Mouse (Mus musculus) neural tube, embryonic 10.5 days (tissue): ENCODE data around the gene Emc8.

Source experiments
- DNase-seq: peaks from one replicate; pipeline ENCODE4 v3.0.0-alpha.2; 2017; ENCODE audit warnings: low spot score; ENCODE audit errors: extremely low spot score

The Emc8 gene

DNA sequence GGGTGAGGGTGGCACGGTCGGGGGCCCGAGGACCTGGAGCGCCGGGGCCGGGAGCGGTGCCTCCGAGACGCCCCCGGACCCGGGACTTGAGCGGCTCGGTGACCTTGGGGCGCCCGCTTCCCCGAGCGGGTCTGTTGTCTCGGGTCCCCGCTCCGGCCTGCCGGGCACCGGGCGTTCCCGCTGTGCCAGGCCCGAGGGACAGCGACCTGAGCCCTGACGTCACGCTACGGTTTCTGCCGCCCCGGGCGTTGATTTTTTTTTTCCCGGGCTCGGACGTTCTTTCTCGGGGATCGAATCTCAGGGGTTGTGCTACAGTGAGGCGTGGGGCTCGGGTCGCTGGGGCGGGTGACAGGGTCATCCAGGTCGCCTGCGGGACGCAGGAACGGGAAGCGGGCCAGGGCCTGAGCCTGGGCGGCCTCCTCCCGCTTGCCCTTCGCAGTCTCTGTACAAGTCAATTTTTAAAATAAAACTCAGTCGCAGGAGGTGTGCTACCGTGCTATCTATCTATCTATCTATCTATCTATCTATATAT lies at the start of gene Emc8:
TSS of gene Emc8 (minus strand) at position 200 of the 532 bp plus-strand sequence.
- DNase-seq, result no peak

DNA sequence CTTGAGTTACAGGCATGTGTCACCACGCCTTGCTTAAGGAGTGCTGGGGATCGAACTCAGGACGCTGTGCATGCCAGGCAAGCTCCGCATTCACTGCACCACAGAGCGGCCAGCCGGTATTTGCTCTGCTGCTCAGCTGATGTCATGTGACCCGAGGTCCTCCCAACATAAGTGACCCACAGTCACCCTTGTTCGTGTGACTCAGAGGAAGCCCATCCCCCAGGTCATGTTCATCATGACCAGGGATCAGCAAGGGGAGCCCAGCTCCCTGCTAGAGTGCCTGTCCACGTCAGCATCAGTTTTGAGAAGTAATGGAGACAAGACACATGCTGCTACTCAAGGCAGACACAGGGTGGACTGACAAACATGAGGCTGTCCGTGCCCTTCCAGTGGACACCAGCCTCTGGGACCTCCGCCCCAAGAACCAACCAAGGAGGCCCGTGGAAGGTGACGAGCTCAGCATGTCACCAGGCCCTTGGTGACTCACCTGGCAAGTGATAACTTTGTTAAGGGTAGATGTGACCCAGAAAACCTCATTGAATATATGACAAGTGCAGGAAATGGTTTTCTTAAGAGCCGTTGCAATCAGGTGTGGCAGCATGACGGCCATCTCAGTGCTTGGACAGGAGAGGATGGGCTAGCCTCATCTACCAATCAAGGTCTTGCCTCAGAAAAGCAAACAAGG lies 47.8 kb upstream of the Emc8 start:
- DNase-seq, result no peak

DNA sequence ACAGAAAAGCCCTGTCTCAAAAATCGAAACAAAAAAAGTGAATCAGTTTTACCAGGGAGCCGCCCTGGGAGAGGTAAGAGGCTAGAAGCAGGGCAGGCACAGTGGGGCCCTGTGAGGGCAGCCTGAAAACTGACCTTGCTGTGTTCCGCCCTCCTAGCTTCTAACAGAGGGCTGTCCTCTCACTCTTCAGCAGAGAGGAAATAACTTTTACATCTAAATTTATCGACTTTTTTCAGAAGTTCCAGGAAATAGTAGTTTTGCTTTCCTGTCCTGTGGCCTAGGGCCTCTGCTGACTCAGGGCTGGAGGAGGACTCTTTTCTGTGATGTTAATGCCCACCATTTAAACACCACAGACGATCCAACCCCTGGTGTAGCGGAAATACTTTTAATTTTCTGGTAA lies 46.8 kb upstream of the Emc8 start:
- DNase-seq, result no peak

GRCm38 (mm10) chr8:120709176-120709575 lies 40.8 kb upstream of the Emc8 start:
- no peak for DNase-seq

DNA sequence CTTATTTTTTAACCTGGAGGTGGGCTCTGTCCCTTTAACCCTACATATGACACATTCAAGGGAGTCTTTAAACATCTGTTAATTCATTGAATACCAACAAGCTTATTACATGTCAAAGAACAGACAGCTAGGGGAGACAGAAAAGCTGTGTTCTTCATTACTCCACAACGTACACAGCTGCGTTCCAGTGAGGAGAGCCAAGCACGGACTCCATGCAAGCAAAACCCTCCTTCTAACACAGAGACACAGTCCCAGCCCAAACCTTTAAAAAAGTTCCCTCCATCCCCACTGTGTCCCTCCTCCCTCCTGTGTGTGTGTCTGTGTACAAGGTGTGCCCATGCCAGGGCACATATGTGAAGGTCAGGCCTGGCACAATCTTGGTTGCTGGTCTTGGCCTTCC lies 37.8 kb upstream of the Emc8 start:
- DNase-seq, result no peak

DNA sequence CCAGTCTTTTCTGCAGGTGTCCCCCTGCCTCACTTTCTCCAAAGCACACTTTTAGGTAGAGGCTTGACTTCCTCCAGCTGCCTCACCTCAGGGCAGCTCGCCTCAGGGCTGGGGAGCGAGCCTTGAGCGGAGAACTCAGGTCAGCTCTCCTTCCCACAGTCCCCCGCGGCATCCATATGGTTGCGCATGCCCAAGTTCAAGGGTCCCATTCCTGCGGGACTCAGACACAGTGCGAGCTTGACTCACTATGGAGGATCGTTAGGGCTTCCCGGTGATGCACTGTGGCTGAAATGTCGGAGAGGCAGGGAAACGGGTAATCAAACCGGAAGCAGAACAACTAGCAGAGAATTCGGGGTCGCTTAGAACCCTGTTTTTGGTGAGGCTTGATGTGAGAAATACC lies 36.8 kb upstream of the Emc8 start:
- DNase-seq, result no peak

DNA sequence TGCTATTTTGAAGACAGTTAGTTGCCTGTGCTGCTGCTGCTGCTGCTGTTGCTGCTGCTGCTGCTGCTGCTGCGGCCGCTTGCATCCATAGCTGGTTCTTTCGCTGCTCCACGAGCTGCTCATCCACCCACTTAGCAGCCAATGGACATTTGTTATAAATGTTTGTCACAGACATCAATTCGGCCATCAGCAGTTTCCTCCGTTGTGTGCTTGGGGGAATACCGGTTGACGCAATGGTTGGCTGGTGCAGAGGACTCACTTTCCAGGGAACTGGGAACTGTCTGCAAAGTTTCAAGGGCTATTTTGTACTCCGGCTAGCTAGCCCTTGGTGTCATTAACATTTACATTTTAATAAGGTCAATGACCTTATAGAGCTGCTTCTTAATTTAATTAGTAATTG lies 35.8 kb upstream of the Emc8 start:
- no peak for DNase-seq

DNA sequence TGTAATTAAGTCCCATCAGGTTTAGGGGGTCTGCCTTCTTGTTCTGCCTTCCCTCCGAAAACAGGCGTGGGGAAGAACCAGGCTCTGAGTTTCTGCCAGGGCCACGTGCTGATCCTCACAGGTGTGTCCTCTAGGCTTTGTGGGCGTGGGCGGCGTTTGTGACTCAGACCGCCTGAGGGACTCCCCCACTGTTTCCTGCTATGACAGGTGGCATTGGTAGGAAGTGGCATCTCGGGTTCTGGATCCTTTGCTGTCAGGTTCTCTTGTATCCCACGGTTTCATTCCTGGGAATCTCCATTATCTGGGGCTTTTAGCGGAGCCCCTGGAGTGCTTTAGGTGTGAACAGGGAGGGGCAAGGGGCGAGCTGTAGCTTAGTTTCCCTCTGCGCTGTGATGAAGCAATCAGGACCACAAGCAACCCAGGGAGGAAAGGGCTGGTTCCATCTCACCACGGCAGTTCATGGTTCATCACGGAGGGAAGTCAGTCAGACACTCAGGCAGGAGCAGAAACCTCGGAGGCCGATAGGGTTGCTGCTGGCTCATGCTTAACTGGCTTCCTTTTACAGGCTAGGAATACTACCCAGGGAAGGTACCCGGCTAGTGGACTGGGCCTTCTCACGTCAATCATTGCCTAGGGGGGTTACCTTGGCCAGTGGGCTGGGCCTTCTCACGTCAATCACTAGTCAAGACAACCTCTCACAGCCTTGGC lies 33.5 kb upstream of the Emc8 start:
- DNase-seq, result no peak

- no peak for DNase-seq
These were observed 31.7 kb upstream of the Emc8 start for GRCm38 (mm10) chr8:120700053-120700452.

DNA sequence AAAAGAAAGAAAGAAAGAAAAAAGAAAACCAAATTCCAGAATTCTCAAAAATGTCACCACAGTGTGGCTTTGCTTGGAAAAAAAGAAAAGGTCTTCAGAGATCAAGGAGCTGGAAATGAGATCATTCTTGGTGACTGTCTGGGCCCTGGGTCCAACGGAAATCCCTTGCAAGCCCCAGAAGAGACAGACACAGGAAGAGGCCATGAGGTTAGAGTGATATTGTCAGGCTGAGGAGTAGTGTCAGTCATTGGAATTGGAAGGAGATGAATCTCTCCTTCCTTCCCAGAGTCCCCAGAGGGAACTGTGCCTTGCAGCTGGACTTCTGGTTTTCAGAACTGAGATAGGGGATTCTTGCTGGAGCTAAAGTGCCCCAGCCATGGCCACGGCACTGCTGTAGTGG lies 31.2 kb upstream of the Emc8 start:
- no peak for DNase-seq

- no peak for DNase-seq
These were observed 30.7 kb upstream of the Emc8 start for GRCm38 (mm10) chr8:120699079-120699478.

GRCm38 (mm10) chr8:120698426-120698825 lies 30.1 kb upstream of the Emc8 start:
- no peak for DNase-seq

- DNase-seq, result no peak
These were observed 29.6 kb upstream of the Emc8 start for GRCm38 (mm10) chr8:120697979-120698272.

DNA sequence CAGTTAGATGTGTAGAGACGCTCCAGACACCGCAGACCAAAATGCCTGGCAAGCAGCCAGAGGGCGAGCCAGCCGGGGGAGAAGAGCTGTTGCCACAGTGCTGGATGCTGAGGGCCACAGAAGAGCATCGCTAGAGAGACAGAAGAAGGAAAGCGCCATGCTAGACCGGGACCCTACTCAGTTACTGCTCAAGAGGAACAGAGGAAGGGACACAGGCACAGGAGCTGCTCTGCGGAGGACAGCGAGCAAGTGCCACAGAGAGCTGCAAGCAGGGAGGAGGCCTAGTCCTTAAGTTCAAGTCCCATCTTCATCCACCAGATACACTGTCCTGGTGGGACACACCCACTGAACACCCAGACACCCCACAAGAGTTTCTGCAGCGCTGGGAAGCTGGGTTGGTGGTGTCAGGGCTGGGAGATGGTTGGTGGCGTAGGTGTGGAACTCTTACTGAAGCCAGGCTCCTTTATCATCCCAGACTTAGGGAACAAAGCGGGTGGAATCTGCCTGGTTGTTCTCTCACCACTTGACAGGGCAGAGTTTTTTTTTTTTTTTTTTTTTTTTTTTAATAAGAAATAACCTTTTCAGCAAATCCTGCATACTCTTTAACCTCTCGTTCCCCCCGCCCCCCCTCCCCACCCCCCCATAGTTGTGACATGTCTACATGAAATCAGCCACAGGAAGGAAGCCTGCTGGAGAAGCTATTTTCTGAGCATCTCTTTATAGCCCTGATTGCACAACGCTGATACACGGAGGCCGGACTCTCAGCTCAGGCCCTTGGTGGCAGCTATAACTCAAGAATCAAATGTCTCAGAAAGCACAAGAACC lies 29.0 kb upstream of the Emc8 start:
- no peak for DNase-seq

GRCm38 (mm10) chr8:120696401-120697153 lies 28.2 kb upstream of the Emc8 start:
- DNase-seq, result no peak

DNA sequence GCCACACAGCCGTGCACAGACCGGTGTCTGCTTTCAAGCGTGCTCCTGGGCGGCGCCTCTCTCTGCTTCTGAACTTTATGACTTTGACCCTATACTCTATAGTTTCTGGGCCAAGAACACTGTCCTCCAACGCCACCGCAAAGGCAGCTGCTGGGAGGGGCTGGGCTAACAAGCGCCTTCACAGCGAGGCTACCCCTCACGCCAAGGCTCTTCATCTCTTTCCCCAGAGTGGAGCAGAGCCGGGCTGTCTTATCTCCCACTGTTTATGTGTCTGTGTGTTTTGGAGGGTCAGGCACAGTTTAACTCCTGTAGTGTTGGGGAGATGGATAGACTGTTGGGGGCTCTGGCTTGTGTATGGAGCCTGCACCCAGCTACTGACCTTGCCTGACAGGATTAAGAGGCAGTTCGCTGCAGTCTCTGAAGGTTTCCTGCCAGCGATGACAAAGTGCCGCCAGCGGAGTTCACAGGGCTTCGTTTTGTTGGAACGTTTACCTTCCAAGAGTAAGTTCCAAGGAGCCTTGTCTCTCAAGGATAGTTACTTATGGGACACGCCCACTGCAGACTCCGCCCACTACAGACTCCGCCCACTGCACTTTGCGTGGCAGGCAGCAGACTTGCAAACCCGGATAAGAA lies 25.6 kb upstream of the Emc8 start:
- DNase-seq, result no peak

GRCm38 (mm10) chr8:120692934-120693333 lies 24.6 kb upstream of the Emc8 start:
- no peak for DNase-seq

DNA sequence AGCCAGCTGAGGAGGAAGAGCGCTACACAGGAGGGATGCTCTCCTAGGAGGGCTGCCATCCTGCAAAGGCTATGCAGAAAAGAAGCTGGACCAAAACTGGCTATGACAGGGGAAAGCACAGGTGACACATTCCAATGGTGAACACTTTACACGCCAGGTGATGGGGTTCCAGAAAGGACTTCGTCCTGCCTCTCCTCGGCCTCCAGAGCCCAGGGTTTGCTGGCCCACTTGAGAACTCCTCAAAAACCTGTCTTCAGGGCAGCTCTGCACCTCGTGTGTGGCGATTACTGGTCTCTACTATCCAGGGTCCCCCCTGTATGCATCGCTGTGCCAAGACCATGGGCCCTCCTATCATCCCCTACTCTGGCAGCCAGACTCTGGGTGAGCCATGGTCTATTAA lies 20.1 kb upstream of the Emc8 start:
- DNase-seq, result no peak

DNA sequence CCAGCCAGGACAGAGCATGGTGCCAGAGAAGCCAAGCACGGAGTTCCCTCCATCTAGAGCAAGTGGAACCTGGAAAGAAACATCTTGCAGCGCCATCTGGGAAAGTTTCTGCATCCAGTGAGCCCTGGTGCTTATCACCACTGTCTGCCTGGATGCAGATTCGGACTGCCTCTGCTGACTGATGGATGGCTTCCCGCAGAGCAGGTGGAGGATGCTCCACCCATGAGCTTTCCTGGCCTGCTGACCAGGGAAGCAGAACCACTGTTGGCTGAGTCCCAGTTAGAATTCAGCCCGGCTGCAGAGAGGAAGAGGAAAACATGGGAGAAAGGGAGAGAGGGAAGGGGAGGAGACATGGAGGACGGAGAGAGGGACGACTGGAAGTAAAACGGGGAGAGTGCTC lies 19.4 kb upstream of the Emc8 start:
- no peak for DNase-seq

DNA sequence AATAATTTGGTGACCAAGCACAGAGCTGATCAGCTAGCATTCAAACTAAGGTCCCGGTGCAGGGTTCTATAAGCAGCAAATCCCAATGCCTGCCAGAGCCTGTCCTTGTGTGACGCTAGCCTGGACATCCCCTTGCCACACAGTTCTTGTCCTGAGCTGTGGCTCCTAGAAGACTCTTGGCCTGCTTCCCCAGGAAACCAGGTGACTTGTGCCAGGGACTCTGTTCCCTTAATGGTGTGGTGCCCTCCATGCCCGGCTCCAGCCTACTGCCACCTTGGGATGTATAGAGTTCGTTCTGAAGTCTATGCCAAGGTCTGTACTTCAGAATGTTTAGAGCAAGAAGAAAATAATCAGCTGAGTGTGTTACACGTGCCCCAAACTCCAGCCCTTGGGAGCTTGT lies 18.2 kb upstream of the Emc8 start:
- DNase-seq, result no peak

- DNase-seq, result no peak
These were observed 17.7 kb upstream of the Emc8 start for GRCm38 (mm10) chr8:120686051-120686450.
